Mouse (Mus musculus): ENCODE results near the gene Fam189b.

Fam189b gene

DNA sequence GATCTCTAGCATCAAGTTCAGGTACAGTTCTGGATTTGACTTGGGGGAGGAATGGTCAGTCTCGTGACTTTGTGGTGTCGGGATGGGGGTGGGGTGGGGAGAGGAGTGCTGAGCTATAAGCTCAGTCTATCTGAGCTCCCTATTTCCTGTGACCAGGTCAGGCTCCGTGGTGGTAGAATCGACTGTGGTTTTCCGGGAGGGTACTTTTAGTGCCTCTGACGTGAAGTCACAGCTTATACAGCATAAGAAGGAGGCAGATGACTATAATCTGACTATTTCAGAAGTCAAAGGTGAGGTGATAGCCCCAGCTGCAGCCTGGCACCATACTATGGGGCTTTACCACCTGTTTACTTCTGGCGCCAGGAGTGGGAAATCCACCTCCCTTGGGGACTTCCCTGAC, 48.4 kb downstream of the Fam189b start:
- DNase-seq = no peak

DNA sequence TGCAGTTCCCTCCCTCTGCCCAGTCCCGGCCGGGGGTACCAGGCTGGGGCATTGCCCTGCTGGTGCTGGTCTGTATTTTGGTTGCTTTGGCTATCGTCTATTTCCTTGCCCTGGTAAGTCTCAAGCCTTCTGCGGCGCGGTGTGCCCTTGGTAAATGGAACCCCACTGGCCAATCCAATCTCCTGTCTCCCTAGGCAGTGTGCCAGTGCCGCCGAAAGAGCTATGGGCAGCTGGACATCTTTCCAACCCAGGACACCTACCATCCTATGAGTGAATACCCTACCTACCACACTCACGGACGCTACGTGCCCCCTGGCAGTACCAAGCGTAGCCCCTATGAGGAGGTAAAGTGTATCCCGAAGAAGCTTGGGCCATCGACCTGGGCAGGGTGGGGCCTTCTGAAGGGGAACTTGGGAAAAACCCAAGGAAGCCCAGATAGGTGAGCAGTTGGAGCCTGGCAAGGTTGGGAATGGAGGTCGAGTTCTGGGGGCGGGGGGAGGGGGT, 48.9 kb downstream of the Fam189b start:
- DNase-seq = no peak

DNA sequence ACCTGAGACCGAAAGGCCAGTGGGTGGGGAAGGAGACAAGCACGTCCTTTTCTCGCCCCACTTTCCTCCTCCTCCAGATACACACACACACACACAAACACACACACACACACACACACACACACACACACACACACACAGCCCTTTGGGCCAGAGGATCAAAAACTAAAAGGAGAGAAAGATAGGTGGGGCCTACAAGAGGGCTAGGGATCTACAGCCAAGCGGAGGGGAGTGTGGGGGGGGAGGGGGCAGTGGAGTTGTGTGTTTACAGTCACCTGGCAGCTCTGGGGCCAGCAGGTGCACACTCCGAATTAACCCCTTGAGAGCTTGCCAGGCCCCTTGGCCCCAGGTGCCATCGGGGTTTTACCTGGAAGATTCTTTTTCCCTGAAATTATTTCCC, 49.7 kb downstream of the Fam189b start:
- no peak for DNase-seq

DNA sequence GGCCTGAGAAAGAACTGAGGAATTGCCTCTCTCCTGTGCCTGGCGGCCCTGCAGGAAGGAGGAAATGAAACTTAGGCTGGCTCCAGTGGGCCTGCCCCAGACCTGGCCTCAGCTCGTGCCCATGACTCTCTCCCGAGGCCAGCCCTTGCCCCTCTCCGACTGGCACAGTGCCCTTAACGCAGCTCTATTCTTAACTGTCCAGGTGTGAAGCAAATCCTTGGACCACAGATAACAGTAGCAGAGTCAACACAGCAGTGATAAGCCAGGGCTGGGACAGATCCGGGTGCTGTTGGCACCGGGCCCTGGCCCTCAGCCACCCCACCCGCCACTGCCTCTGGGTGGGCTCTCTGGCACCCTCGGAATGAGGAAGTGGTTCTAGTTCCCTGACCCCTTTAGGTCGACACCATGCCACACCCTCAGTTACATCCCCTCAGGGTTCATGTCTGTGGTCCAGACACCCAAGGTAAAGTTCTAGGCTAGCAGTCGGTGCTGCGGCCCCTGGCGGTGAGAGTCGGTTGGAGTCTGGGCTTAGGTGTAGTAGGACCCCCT, 50.7 kb downstream of the Fam189b start:
- no peak for DNase-seq

DNA sequence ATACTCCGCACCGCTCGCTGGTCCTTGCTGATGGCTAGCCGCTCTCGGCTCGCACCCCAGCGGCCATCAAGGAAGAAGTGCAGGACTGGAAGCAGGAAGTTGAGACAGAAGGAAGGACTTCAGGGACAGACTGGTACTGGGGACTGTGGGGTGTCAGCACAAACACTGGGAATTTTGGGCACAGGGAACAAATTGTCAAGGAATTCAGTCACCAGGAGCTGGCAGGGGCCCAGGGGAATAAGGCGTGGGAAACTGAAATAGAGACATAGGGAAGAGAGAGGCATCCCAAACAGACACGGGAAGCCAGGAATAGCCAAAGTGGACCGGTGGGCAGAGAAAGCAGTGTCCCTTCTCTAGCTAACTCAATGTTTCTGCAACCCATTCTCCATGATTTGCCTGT, 53.6 kb downstream of the Fam189b start:
- no peak for DNase-seq

DNA sequence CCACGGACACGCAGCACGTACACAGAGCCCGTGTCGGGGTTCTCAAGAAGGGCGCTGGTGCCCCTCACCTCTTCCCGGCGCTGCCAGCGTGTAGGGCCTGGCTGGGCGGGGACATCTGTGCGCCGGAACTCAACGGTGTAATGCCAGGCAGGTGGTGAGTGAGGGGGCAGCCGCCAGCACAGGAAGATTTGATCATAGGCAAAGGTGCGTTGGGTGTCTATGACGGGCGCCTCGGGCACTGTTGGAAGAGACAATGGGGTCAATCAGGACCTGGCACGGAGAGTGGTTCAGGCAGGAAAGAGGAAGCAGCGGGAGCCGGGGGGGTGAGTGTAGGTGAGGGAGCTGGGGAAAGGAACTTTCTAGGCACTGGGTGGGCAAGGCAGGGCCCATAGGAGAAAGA, 54.7 kb downstream of the Fam189b start:
- DNase-seq = no peak

DNA sequence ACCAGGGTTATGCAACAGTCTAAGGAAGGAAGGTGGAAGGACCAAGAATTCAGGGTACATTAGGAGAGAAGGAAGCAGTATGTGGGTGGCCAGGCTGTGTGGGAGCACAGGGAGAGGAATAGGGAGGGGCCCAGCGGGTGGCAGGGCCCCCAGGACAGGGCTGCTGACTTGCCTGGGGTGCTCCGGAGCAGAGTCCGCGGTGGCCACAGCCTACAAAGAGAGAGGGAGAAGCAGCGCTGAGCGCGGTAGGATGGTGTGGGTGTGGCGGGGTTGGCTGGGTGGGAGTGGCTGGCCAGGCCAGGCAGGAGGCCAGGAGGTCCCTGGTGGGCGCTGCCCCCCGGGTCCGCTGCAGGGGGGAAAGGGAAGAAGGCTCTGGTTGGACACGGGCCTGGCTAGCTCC, 55.6 kb downstream of the Fam189b start:
- no peak for DNase-seq

All from right cerebral cortex, postnatal 25 days (tissue).